Mouse (Mus musculus) fat pad, adult 2 months (tissue): Measurements from ENCODE around the gene Ftl1-ps1.

Experiments
- DNase-seq: peaks from one replicate; pipeline ENCODE4 v3.0.0-alpha.2; 2011; ENCODE audit warnings: low read depth, low spot score; ENCODE audit errors: extremely low read depth

Ftl1-ps1 gene

DNA sequence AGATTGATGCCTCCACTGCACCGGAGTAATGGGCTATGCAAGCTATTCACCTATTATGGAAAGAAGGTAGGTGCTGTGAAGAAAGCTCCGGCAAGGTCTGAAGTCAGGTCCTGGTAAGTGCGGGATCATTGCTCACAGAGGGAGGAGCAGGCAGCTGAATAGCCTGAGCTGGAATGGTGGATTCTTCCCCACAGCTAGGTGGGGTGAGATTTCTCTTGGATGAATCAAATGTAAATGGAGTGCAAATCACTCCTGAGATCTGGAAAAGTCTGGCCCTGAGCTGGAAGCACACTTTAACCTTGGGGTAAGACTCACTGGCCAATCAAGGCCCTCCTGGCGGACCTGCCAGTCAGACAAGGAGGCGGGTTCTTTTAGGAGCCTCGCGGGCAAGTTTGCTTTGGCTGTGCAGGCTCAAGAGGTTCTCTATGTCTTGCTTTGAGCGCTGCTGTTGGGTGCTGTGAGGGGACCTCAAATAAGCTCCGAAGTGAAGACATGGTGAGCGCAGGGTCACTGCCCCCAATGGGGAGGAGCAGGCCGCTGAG, at the start of gene Ftl1-ps1:
Gene Ftl1-ps1, plus strand, starts transcription at position 397 of the 542 bp plus-strand sequence.
- DNase-seq = no peak

- DNase-seq = no peak
Measured at GRCm38 (mm10) chr13:74350435-74350906, 49.0 kb upstream of the Ftl1-ps1 start.

DNA sequence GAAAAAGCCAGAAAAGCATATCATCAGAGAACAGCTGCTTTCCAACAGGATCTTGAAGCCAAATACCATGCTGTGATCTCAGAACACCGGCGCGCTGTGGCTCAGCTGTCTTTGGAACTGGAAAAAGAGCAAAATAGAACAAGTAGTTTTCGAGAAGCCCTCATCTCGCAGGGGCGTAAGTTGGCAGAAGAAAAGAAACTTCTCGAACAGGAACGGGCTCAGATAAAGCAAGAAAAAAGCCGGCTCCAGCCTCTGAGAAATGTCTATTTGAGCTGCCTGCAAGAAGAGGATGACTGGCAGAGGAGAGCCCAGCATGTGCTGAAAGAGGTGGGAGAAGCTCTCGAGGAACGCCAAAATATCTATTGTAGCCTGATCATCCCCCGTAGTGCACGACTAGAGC, 43.0 kb upstream of the Ftl1-ps1 start:
- DNase-seq = no peak

DNA sequence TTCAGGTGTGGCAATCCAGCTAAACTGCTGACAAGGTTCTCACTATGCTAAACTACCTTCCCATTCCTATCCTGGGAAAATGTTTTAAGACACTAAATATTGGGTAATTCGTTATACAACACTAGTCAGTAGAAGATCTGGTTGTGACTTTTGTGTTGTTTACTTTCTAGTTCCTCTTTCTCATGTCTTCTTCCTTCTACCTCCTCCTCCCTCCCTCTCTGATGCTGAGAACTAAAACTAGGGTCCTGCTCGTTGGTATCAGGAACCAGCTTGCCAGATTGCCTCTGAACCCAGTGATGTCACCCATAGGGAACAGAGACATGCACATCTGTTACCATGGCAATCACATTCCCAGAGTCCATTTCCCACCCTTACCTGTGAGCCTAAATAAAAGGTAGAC, 37.3 kb upstream of the Ftl1-ps1 start:
- DNase-seq = no peak

DNA sequence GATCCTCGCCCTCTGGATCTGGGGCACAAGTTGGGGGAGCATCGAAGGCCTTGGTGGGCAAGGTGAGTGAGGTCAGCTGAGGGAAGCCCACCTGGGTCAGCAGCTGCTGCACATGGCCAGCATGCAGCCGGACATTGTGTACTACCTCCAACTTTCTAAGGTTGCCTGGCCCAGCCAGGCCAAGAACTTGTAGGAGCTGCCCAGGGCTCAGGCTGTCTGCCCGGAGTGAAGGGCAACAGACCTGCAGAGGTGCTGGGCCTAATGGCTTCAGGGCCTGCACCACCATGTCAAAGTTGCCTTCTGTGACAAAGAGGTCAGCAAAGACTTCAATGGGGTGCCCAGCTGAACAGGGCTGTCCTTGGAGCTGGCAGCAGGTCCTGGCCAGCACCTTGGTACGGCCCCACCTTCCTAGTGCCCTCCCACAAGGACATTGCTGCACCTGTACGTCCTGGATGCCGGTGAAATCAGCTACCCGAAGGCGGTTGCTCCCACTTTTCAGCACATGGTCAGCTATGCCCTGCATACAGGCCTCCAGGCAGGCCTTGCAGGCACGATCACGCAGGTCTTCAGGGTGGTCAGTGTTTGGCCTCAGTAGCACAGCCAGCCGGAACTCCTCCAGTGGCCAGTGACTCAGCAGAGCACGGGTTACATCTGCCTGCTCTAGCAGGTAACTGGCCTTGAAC, 36.2 kb upstream of the Ftl1-ps1 start:
- DNase-seq = no peak

DNA sequence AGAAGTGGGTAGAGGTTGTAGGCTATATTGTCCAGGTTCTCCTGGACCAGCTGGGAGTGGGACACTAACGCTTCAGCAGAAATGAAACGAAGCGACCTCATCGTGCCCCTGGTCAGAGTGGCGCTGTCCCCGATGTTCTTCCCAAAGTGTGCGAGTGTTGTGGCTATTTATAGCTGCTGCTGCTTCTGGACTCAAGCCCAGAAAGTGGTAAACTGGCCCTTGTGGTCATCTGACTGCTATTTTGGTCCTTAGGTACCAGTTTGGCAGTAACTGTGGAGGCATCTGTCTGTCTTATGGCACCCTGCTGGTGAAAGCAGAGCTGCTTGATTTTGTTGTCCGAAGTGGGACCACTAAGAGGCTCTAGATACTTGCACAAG, 35.6 kb upstream of the Ftl1-ps1 start, which contains the start of gene Lrrc14b:
Gene Lrrc14b, minus strand, starts transcription at position 147 of the 377 bp plus-strand sequence.
- DNase-seq = no peak

DNA sequence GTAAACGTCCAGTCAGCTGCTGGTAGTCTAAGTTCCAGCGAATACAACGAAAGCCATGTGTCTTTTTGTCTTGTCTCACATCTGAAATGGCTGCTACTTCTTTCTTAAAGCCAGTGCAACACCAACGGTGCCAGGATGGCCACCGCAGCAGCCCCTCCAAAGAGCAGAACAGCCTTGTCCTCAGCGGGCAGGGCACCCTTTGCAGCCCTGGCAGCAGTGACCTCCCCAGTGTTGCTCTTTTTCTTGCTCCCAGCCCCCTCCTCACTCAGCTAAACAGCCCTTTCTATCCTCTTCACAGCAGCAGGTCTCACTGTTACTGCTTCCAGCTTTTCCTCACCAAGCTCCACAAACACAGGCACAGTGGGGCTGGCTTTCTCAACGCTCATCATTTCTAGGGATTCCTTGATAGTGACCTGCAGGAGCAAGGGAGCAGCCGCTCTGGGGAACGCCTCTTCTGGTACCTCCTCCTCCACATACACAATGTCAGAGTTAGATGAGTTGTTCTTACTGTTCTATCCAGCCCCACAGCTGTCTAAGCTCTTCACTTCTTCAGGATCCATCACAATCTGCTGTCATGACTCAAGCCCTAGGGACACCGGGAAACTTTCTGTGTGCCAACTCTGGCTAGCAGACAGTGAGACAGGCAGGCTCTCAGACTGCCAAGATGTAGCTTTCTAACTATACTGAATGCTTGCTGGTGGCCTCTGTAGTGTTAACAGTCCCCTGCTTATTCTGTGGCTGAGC, 17.8 kb upstream of the Ftl1-ps1 start:
- no peak for DNase-seq

- no peak for DNase-seq
Measured at GRCm38 (mm10) chr13:74382289-74382688, 17.2 kb upstream of the Ftl1-ps1 start.

DNA sequence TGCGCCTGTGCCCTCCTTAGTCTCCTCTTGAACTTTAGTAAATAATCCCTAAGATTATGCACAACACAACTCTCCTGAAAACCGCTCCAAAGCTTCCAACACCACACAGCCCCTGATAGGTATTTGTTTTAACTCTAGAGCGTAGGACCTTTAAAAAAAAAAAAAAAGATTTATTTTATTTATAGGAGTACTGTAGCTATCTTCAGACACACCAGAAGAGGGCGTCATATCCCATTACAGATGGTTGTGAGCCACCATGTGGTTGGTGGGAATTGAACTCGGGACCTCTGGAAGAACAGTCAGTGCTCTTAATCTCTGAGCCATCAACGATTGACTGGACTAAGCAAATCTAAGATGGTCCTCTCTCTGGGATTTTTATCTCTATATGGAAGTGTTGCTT, 9.8 kb upstream of the Ftl1-ps1 start:
- no peak for DNase-seq

DNA sequence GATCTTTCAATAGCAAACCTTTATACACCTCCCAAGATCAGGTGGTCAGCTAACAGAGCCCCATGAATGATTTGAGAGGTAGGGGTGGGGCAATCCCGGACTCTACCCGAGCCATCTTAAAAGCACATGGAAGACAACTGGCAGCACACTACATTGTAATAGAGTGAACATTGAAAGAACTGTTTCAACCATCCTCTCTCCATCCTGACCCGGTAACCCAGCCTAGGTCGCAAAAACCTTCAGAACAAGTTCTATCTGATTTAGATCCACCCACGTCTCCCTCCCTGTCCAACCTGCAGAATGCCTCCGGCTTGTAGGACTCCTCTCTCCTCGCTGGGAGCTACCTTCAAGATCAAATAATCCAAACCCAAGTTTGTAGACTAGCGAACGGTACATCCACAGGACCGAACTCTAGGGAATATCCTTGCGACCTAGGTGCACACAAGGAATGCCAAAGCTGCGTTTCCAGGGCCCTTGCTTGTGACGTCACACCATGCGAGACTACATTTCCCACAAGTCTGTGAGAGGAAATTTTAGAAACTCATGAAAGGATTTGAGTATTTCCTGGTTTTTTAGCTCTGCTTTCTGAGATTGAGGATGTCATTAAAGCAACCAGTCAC, 9.0 kb upstream of the Ftl1-ps1 start, which contains the start of gene Zfp72:
Gene Zfp72, minus strand, starts transcription at position 466 of the 620 bp plus-strand sequence.
- peak; percentile 25 for DNase-seq

DNA sequence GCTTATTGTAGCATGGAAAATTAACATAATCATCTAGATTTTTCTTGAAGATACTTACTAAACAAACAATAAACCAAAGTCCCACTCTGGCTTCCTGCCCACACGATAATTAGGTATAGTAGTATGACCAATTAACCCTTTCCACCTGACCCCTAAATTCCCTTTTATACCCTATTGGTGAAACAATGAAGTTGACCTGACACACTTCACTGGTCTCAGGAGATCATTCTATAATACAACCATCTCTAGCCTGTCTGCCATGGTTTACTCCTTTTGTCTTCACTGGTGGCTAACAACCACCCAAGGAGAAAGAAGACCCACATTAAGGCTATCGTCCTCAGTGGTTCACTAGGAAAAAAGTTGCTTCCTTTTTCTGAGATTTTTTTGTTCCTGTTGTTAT, 8.3 kb upstream of the Ftl1-ps1 start:
- no peak for DNase-seq

GRCm38 (mm10) chr13:74439895-74440294, 40.4 kb downstream of the Ftl1-ps1 start:
- DNase-seq = no peak
